Mouse (Mus musculus) frontal cortex, postnatal 10 days (tissue): ENCODE measurements around the gene Gm28171.
"Not testable (repeated sequence)": the region's sequence is repeated elsewhere in the genome, so short reads cannot be mapped to it uniquely, and the experiment has no call there.

Experiments
- DNase-seq, 2 experiments: peaks; one replicate each; pipeline ENCODE4 v3.0.0; 2022; ENCODE audit warnings: low spot score in 2 of 2, mixed read lengths in 1 of 2

Gene Gm28171

GRCm38 (mm10) chrY:5793095-5793494 is at the start of gene Gm28171:
Gm28171 (plus strand) TSS chrY:5793395.
- not testable (repeated sequence) for DNase-seq
